Mouse (Mus musculus) limb, embryonic 14.5 days (tissue): ENCODE data around the gene Ptprn. TPM values are rescaled to one million over a fixed set of nuclear protein-coding genes. Genes with fewer than 3 reads are reported as not detected.

Source experiments
- ATAC-seq: fragments of 200-750 bp; cut with Nextera tagmentation; 2 replicates; pipeline ENCODE4 v1.8.0; 2017; ENCODE audit warnings: low read depth, moderate number of reproducible peaks, moderate TSS enrichment; ENCODE audit not compliant: low FRiP score
- DNase-seq: peaks from one replicate; pipeline ENCODE4 v3.0.0-alpha.2; 2015; ENCODE audit warnings: low spot score
- H3K27ac ChIP-seq: fragments of 300-500 bp; sonication (generic); replicated peaks from 2 replicates; pipeline ENCODE4 v1.5.1; 2014; ENCODE audit warnings: low read depth, mild to moderate bottlenecking, low read length, moderate library complexity, mixed read lengths
- H3K27me3 ChIP-seq: fragments of 300-500 bp; sonication (generic); 2 replicates; pipeline ENCODE4 v1.6.1; 2014; ENCODE audit warnings: low read length, mixed read lengths; ENCODE audit not compliant: control insufficient read depth, insufficient read depth
- H3K36me3 ChIP-seq: fragments of 300-500 bp; sonication (generic); 2 replicates; pipeline ENCODE4 v1.6.1; 2014; ENCODE audit warnings: mild to moderate bottlenecking, low read length, moderate library complexity, mixed read lengths; ENCODE audit not compliant: control insufficient read depth, insufficient read depth
- H3K4me1 ChIP-seq: fragments of 300-500 bp; sonication (generic); 2 replicates; pipeline ENCODE4 v1.6.1; 2014; ENCODE audit warnings: antibody characterized with exemption, low read length, mixed read lengths; ENCODE audit not compliant: control insufficient read depth, insufficient read depth
- H3K4me2 ChIP-seq: fragments of 300-500 bp; sonication (generic); replicated peaks from 2 replicates; pipeline ENCODE4 v1.6.1; 2014; ENCODE audit warnings: low read depth, mild to moderate bottlenecking, low read length, moderate library complexity; ENCODE audit not compliant: severe bottlenecking
- H3K4me3 ChIP-seq: fragments of 300-500 bp; sonication (generic); replicated peaks from 2 replicates; pipeline ENCODE4 v1.5.1; 2014; ENCODE audit warnings: low read length
- H3K9ac ChIP-seq: fragments of 300-500 bp; sonication (generic); 2 replicates; pipeline ENCODE4 v1.6.1; 2014; ENCODE audit warnings: mild to moderate bottlenecking, low read depth, low read length, moderate library complexity; ENCODE audit not compliant: severe bottlenecking
- H3K9me3 ChIP-seq: fragments of 300-500 bp; sonication (generic); 2 replicates; pipeline ENCODE4 v1.6.1; 2016; ENCODE audit warnings: low read length; ENCODE audit not compliant: control insufficient read depth
- POLR2A ChIP-seq: fragments of 200-500 bp; IDR thresholded peaks from 2 replicates; pipeline ENCODE4 v1.8.0; 2012; ENCODE audit warnings: inconsistent platforms, mild to moderate bottlenecking, moderate library complexity, borderline replicate concordance; ENCODE audit not compliant: insufficient read depth, insufficient read length; ENCODE audit errors: extremely low read depth
- WGBS: fragments of 180-500 bp; shearing (Covaris S2); extraction: QIAGEN DNeasy Blood & Tissue Kit; methylation state at CpG from one replicate; pipeline ENCODE4 v1.1.7; 2014; 5-methylcytosine and 5-hydroxymethylcytosine counted together
- polyA plus RNA-seq, 2 experiments: library from polyadenylated mRNA; depleted of rRNA in 1 of 2; stranded (reverse) in 1 of 2; unstranded in 1 of 2; fragments of >200 nt; fragmentation: Nextera tagmentation in 1 of 2; extraction: Ambion mirVana in 1 of 2; gene quantifications; 2 replicates each; pipeline versions ENCODE4 v1.2.1 to v1.2.3; 2012 to 2014

The Ptprn gene
- polyA plus RNA-seq, 2 experiments = 0.44 to 0.54 TPM

DNA sequence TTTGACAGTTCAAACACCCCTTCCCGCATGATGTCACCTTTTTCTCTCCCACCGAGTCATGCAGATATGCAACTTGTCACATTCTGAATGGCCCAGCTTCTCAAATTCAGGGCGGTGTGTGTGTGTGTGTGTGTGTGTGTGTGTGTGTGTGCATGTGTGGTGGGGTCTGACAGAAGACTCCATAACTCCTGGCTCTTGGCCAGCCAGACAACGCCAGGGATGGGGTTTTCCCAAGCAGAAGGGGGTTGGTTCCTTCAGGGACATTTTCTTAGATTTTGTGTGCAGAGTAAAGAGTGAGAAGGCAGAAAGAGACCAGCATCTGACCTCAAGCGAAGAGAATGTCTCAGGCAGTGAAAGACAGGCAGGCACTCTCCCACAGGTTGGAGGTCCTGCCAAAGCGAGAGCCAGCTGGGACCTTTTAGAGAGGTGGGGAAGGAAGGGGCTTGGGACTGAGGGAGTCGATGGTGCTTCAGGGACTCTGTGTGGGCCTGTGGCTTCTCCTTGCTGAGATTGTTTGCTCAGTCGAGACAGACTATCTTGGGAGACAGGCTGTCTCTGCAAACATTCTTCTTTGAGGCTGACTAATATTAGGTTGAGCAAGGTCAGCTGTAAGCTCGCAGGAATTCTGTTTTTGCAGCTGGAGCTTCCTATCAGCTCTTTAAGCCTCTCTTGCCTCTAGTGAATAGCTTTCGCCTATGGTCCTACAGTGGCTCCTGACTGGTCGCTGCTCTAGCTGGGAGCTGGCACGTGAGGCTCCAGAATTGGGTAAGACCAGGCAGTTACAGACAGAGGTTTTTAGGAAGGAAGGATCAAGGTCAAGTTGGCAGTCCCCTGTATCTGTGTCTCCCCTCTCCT lies 28.4 kb upstream of the Ptprn start:
- H3K4me2 ChIP-seq = no peak overlapping the region
- H3K27ac ChIP-seq = no peak overlapping the region
- 53% methylated on average over 12 of the region's 12 CpGs for WGBS
- no peaks in the 10 kb centered on the region for H3K27me3 ChIP-seq
- DNase-seq (no peak), ATAC-seq (peak; percentile 32; the same call in 1 of the 2 replicates)
- H3K9ac ChIP-seq = no peak overlapping the region
- 0 out of 2 replicates have a peak, but pooled peaks cover 2% of the 10 kb centered on the region for H3K4me1 ChIP-seq
- TF ChIP-seq POLR2A = no peak
- H3K9me3 ChIP-seq = no peaks in the 10 kb centered on the region
- no peaks in the 10 kb centered on the region for H3K36me3 ChIP-seq
- H3K4me3 ChIP-seq = no peak overlapping the region

DNA sequence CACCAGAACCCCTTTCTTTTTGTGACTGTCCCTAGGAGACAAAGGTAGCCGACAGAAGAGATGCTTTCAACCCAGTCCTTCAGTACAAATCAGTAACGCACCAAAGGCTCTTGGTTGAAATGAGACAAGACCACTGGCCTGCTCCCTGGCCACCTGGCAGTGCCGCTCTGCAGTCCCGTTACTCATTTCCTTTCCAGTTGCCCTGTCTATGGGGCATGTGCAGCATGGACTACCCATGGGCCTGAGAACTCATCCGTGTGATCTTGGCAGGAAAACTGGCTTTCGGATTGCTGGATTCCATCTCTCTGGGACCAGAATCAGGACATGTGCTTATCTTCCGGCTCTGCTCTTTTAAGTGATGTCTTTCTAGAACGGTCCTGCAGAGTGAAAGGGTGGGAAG lies 27.0 kb upstream of the Ptprn start:
- DNase-seq = no peak
- no peaks in the 10 kb centered on the region for H3K9me3 ChIP-seq
- no peak overlapping the region for H3K4me2 ChIP-seq
- WGBS = 90% methylated on average over 8 of the region's 8 CpGs
- no peak overlapping the region for H3K4me3 ChIP-seq
- H3K27ac ChIP-seq = no peak overlapping the region
- no peak for TF ChIP-seq POLR2A
- no peaks in the 10 kb centered on the region for H3K27me3 ChIP-seq
- ATAC-seq = no peak
- no peak overlapping the region for H3K9ac ChIP-seq
- 0 out of 2 replicates have a peak, but pooled peaks cover 2% of the 10 kb centered on the region for H3K4me1 ChIP-seq
- no peaks in the 10 kb centered on the region for H3K36me3 ChIP-seq

DNA sequence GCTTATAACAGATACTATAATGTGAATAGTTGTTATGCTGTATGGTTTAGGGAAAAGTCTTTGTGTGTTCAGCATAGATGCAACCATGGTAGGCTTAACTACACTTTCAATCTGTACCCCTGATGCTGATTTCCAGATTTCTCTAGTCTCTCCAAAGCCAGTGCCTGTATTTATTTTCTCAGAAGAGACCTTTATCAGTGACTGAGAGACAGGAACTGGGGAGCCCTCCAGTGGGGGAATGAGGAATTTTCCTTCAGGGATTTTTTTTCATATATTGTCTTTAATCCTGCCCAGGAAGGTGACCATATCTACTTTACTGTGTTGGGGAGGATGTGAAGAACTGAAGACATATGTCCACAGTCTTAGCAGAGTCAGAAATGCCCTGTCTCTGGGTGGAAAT lies 26.3 kb upstream of the Ptprn start:
- ATAC-seq = no peak
- DNase-seq = no peak
- Histone ChIP-seq H3K4me1 (0 out of 2 replicates have a peak, but pooled peaks cover 2% of the 10 kb centered on the region), H3K9ac (no peak overlapping the region), H3K4me2 (no peak overlapping the region), H3K9me3 (no peaks in the 10 kb centered on the region), H3K4me3 (no peak overlapping the region), H3K27ac (no peak overlapping the region), H3K27me3 (no peaks in the 10 kb centered on the region), H3K36me3 (no peaks in the 10 kb centered on the region)
- no peak for TF ChIP-seq POLR2A

- Histone ChIP-seq H3K4me3 (no peak overlapping the region), H3K27ac (no peak overlapping the region), H3K36me3 (no peaks in the 10 kb centered on the region), H3K9me3 (no peaks in the 10 kb centered on the region), H3K4me2 (no peak overlapping the region), H3K9ac (no peak overlapping the region), H3K27me3 (no peaks in the 10 kb centered on the region), H3K4me1 (0 out of 2 replicates have a peak, but pooled peaks cover 2% of the 10 kb centered on the region)
- WGBS = 58% methylated on average over 8 of the region's 8 CpGs
- no peak for DNase-seq
- no peak for ATAC-seq
- TF ChIP-seq POLR2A = no peak
These were observed 25.7 kb upstream of the Ptprn start for GRCm38 (mm10) chr1:75289888-75290431.

DNA sequence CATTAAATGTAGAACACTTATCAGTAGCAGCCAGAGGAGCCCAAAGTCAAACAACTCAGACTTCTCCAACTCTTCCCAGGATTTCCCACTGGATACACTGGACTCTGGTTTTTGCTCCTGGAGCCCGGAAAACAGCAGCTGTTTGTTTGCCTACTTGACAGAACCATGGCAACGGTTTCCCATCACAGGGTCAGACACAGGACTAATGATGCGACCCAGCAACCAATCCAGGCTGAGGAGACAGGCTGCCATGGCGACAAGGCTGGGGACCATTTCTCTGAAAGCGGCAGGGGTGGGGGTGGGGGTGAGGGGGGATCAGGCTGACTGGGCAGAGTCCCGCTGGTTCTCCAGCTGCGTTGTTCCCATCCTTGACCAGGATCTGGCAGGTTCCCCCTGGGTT lies 25.1 kb upstream of the Ptprn start:
- ATAC-seq (no peak), DNase-seq (no peak)
- Histone ChIP-seq H3K9me3 (no peaks in the 10 kb centered on the region), H3K36me3 (no peaks in the 10 kb centered on the region), H3K4me1 (0 out of 2 replicates have a peak, but pooled peaks cover 2% of the 10 kb centered on the region), H3K27me3 (no peaks in the 10 kb centered on the region), H3K4me2 (no peak overlapping the region), H3K9ac (no peak overlapping the region), H3K4me3 (no peak overlapping the region), H3K27ac (no peak overlapping the region)
- WGBS = 19% methylated on average over 7 of the region's 7 CpGs
- TF ChIP-seq POLR2A = no peak
